Mouse (Mus musculus): ENCODE measurements at regions not wholly inside any gene's neighbourhood (a gene's known extent, or its start where the extent isn't known, plus 50 kb on each side); places are given as distances from the start of the nearest gene placed in this dataset.
"Not testable (repeated sequence)": the region's sequence is repeated elsewhere in the genome, so short reads cannot be mapped to it uniquely, and the experiment has no call there.

DNA sequence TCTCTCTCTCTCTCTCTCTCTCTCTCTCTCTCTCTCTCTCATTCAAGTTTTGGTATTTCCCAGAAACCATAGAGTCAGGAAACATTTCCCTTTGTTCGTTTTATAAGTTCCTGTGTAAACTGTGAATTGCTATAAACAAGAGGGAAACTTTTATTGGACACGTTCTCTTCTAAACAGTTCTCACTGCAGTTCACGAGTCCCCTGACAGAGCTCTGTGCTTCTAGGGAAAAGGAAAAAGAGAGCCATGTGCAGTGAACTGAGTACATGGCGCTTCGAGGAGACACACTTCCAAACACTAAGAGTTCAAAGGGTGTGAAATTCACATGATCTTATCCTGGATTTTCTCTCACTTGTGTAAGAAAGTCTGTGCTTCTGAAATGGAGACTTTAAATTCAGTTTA is 84.5 kb upstream of the Tars start:
- no peak for ATAC-seq (ENCODE audit: low read depth)
- WGBS (ENCODE audit: insufficient replicate concordance), result 45% methylated on average over 5 of the region's 5 CpGs
- no peak overlapping the region for H3K27ac ChIP-seq (ENCODE audit: low read length)
- H3K4me1 ChIP-seq (ENCODE audit: control insufficient read depth, low read depth, low read length), result no peaks in the 10 kb centered on the region
- no peak overlapping the region for H3K9ac ChIP-seq (ENCODE audit: low read depth, low read length)
- H3K4me2 ChIP-seq (ENCODE audit: low read depth, low read length), result no peak overlapping the region
- no peaks in the 10 kb centered on the region for H3K9me3 ChIP-seq (replicated peaks; ENCODE audit: control insufficient read depth, low read length)
- H3K4me3 ChIP-seq (ENCODE audit: low read depth, low read length), result no peak overlapping the region
- H3K27me3 ChIP-seq (ENCODE audit: control insufficient read depth, insufficient read depth, low read depth, low read length), result no peaks in the 10 kb centered on the region
- H3K36me3 ChIP-seq (ENCODE audit: control insufficient read depth, insufficient read depth), result no peaks in the 10 kb centered on the region

GRCm38 (mm10) chr15:11479166-11479944 is 79.9 kb upstream of the Tars start:
- 77% methylated on average over 14 of the region's 14 CpGs for WGBS (ENCODE audit: insufficient replicate concordance)
- Histone ChIP-seq H3K4me2 (ENCODE audit: low read depth, low read length) (no peak overlapping the region), H3K4me3 (ENCODE audit: low read depth, low read length) (no peak overlapping the region)

DNA sequence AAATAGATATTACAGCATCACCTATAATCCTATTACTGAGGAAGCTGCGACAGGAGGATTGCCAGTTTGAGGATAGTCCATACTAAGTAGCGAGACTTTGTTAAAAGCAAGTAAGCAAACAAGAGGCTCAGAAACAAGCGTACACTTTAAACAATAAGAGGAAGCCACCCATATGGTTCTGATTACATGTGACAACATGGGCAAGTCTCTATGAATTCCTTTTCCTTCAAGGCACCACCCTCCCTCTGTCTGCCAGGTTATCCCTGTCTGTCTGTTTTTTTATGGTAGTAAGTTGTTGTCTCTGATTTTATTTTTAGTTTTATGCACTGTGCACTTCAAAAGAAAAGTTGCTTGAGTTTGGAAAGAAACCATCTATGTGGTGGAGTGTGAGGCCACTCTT is 76.8 kb upstream of the Tars start:
- Histone ChIP-seq H3K4me2 (ENCODE audit: low read depth, low read length) (no peak overlapping the region), H3K9ac (ENCODE audit: low read depth, low read length) (no peak overlapping the region), H3K27ac (ENCODE audit: low read length) (no peak overlapping the region), H3K4me1 (ENCODE audit: control insufficient read depth, low read depth, low read length) (no peaks in the 10 kb centered on the region), H3K36me3 (ENCODE audit: control insufficient read depth, insufficient read depth) (no peaks in the 10 kb centered on the region), H3K4me3 (ENCODE audit: low read depth, low read length) (no peak overlapping the region), H3K27me3 (ENCODE audit: control insufficient read depth, insufficient read depth, low read depth, low read length) (no peaks in the 10 kb centered on the region), H3K9me3 (replicated peaks; ENCODE audit: control insufficient read depth, low read length) (no peaks in the 10 kb centered on the region)
- ATAC-seq (ENCODE audit: low read depth), result no peak
- WGBS (ENCODE audit: insufficient replicate concordance), result 70% methylated on average over 3 of the region's 3 CpGs

More at GRCm38 (mm10) chr15:11479166-11479944, 79.9 kb upstream of the Tars start:
- Histone ChIP-seq H3K36me3 (ENCODE audit: control insufficient read depth, insufficient read depth) (no peaks in the 10 kb centered on the region), H3K9me3 (replicated peaks; ENCODE audit: control insufficient read depth, low read length) (no peaks in the 10 kb centered on the region), H3K27me3 (ENCODE audit: control insufficient read depth, insufficient read depth, low read depth, low read length) (no peaks in the 10 kb centered on the region), H3K4me1 (ENCODE audit: control insufficient read depth, low read depth, low read length) (no peaks in the 10 kb centered on the region), H3K9ac (ENCODE audit: low read depth, low read length) (no peak overlapping the region), H3K27ac (ENCODE audit: low read length) (no peak overlapping the region)
- no peak for ATAC-seq (ENCODE audit: low read depth)

DNA sequence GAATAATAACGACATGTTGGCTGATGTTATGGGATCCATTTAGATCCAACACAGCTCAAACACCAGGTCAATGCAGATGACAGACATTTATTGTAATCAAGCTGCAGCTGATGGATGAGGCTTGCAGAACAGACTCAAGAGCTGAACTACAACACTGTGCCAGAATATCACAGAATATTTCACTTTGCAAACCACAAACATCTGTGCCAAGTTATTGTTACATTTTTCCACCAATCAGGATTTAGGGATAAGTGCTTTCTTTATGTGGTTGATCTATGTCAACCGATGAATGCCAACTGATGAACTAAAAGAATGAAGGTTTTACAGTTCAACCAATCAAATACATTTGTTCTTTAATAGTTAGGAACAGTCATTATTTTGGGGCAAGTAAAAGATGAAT is 63.9 kb upstream of the Tars start:
- H3K36me3 ChIP-seq (ENCODE audit: control insufficient read depth, insufficient read depth), result no peaks in the 10 kb centered on the region
- ATAC-seq (ENCODE audit: low read depth), result no peak
- no peaks in the 10 kb centered on the region for H3K4me1 ChIP-seq (ENCODE audit: control insufficient read depth, low read depth, low read length)
- no peak overlapping the region for H3K27ac ChIP-seq (ENCODE audit: low read length)
- H3K9me3 ChIP-seq (replicated peaks; ENCODE audit: control insufficient read depth, low read length), result no peaks in the 10 kb centered on the region
- no peaks in the 10 kb centered on the region for H3K27me3 ChIP-seq (ENCODE audit: control insufficient read depth, insufficient read depth, low read depth, low read length)
- 64% methylated on average over 2 of the region's 2 CpGs for WGBS (ENCODE audit: insufficient replicate concordance)
- no peak overlapping the region for H3K4me3 ChIP-seq (ENCODE audit: low read depth, low read length)
- H3K9ac ChIP-seq (ENCODE audit: low read depth, low read length), result no peak overlapping the region
- H3K4me2 ChIP-seq (ENCODE audit: low read depth, low read length), result no peak overlapping the region

GRCm38 (mm10) chr15:11461575-11461974 is 62.1 kb upstream of the Tars start:
- 68% methylated on average over 2 of the region's 2 CpGs for WGBS (ENCODE audit: insufficient replicate concordance)
- not testable (repeated sequence) for H3K9me3 ChIP-seq (replicated peaks; ENCODE audit: control insufficient read depth, low read length); H3K4me2 ChIP-seq (ENCODE audit: low read depth, low read length); H3K36me3 ChIP-seq (ENCODE audit: control insufficient read depth, insufficient read depth); ATAC-seq (ENCODE audit: low read depth); H3K27me3 ChIP-seq (ENCODE audit: control insufficient read depth, insufficient read depth, low read depth, low read length); H3K4me1 ChIP-seq (ENCODE audit: control insufficient read depth, low read depth, low read length); H3K4me3 ChIP-seq (ENCODE audit: low read depth, low read length); H3K9ac ChIP-seq (ENCODE audit: low read depth, low read length); H3K27ac ChIP-seq (ENCODE audit: low read length)

DNA sequence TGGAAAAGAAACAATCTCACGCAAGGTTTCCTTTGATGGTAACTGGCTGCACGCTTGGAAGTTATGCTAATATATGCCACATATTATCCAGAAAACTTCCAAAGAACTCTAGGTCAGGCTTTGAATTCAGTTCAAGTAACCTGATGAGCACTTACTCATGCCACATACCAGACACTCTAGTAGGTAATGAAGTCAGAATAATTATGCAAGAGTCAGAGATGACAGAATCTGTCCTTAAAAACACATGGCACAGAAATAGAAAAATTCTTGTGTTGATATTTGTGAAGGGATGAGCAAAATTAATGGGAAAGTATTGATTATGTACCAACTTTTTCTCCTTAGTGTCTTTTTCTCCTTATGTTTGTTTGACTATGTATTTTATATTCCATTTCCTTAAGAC is 59.8 kb upstream of the Tars start:
- H3K4me2 ChIP-seq (ENCODE audit: low read depth, low read length), result no peak overlapping the region
- no peaks in the 10 kb centered on the region for H3K36me3 ChIP-seq (ENCODE audit: control insufficient read depth, insufficient read depth)
- no peaks in the 10 kb centered on the region for H3K27me3 ChIP-seq (ENCODE audit: control insufficient read depth, insufficient read depth, low read depth, low read length)
- H3K4me3 ChIP-seq (ENCODE audit: low read depth, low read length), result no peak overlapping the region
- H3K9me3 ChIP-seq (replicated peaks; ENCODE audit: control insufficient read depth, low read length), result no peaks in the 10 kb centered on the region
- 71% methylated on average over 2 of the region's 2 CpGs for WGBS (ENCODE audit: insufficient replicate concordance)
- no peak for ATAC-seq (ENCODE audit: low read depth)
- no peaks in the 10 kb centered on the region for H3K4me1 ChIP-seq (ENCODE audit: control insufficient read depth, low read depth, low read length)
- H3K9ac ChIP-seq (ENCODE audit: low read depth, low read length), result no peak overlapping the region
- no peak overlapping the region for H3K27ac ChIP-seq (ENCODE audit: low read length)

- ATAC-seq (ENCODE audit: low read depth), result no peak
- H3K27ac ChIP-seq (ENCODE audit: low read length), result no peak overlapping the region
- H3K4me1 ChIP-seq (ENCODE audit: control insufficient read depth, low read depth, low read length), result no peaks in the 10 kb centered on the region
- 61% methylated on average over 8 of the region's 8 CpGs for WGBS (ENCODE audit: insufficient replicate concordance)
- H3K9ac ChIP-seq (ENCODE audit: low read depth, low read length), result no peak overlapping the region
- H3K4me2 ChIP-seq (ENCODE audit: low read depth, low read length), result no peak overlapping the region
- H3K27me3 ChIP-seq (ENCODE audit: control insufficient read depth, insufficient read depth, low read depth, low read length), result no peaks in the 10 kb centered on the region
- no peaks in the 10 kb centered on the region for H3K36me3 ChIP-seq (ENCODE audit: control insufficient read depth, insufficient read depth)
- no peak overlapping the region for H3K4me3 ChIP-seq (ENCODE audit: low read depth, low read length)
- no peaks in the 10 kb centered on the region for H3K9me3 ChIP-seq (replicated peaks; ENCODE audit: control insufficient read depth, low read length)
Measured at GRCm38 (mm10) chr15:11457278-11457677, 57.8 kb upstream of the Tars start.

GRCm38 (mm10) chr15:11455982-11456381 is 56.5 kb upstream of the Tars start:
- Histone ChIP-seq H3K36me3 (ENCODE audit: control insufficient read depth, insufficient read depth) (no peaks in the 10 kb centered on the region), H3K4me2 (ENCODE audit: low read depth, low read length) (no peak overlapping the region), H3K4me3 (ENCODE audit: low read depth, low read length) (no peak overlapping the region), H3K9ac (ENCODE audit: low read depth, low read length) (no peak overlapping the region), H3K4me1 (ENCODE audit: control insufficient read depth, low read depth, low read length) (no peaks in the 10 kb centered on the region), H3K27ac (ENCODE audit: low read length) (no peak overlapping the region), H3K9me3 (replicated peaks; ENCODE audit: control insufficient read depth, low read length) (no peaks in the 10 kb centered on the region), H3K27me3 (ENCODE audit: control insufficient read depth, insufficient read depth, low read depth, low read length) (no peaks in the 10 kb centered on the region)
- 58% methylated on average over 6 of the region's 6 CpGs for WGBS (ENCODE audit: insufficient replicate concordance)
- no peak for ATAC-seq (ENCODE audit: low read depth)

DNA sequence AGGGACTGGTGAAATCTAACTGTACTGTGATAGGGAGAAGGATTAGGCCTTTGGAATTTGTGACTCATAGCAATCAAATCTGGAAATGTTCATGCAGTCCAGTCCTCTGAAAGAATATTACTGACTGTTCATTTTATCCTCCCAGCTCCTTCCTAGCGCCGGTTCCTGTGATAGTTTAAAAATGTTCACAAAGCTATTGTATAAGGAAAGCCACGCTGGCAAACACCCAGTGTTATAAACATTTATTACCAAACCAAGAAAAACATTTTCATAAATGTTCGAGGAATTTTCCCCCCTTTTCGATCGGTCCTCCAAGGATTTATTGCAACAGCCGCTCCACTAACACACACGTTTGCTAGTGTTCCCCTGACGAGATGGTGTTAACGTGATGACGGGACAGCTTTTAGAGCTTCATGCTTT is 55.9 kb upstream of the Tars start:
- Histone ChIP-seq H3K4me3 (ENCODE audit: low read depth, low read length) (no peak overlapping the region), H3K9me3 (replicated peaks; ENCODE audit: control insufficient read depth, low read length) (no peaks in the 10 kb centered on the region), H3K4me2 (ENCODE audit: low read depth, low read length) (no peak overlapping the region), H3K4me1 (ENCODE audit: control insufficient read depth, low read depth, low read length) (no peaks in the 10 kb centered on the region), H3K36me3 (ENCODE audit: control insufficient read depth, insufficient read depth) (no peaks in the 10 kb centered on the region), H3K27ac (ENCODE audit: low read length) (no peak overlapping the region), H3K27me3 (ENCODE audit: control insufficient read depth, insufficient read depth, low read depth, low read length) (no peaks in the 10 kb centered on the region), H3K9ac (ENCODE audit: low read depth, low read length) (no peak overlapping the region)
- WGBS (ENCODE audit: insufficient replicate concordance), result 75% methylated on average over 11 of the region's 11 CpGs
- no peak for ATAC-seq (ENCODE audit: low read depth)
